Mouse (Mus musculus) stomach, postnatal 0 days (tissue): ENCODE measurements at regions not wholly inside any gene's neighbourhood (a gene's known extent, or its start where the extent isn't known, plus 50 kb on each side); places are given as distances from the start of the nearest gene placed in this dataset.
A peak's percentile ranks its signal among the peaks of the same experiment; 100 is the strongest.

Experiments
- ATAC-seq: fragments of 200-750 bp; cut with Nextera tagmentation; 2 replicates; pipeline ENCODE4 v1.8.0; 2017; ENCODE audit not compliant: low FRiP score, low TSS enrichment
- DNase-seq: peaks from one replicate; pipeline ENCODE4 v3.0.0-alpha.2; 2016; ENCODE audit warnings: low spot score
- H3K27ac ChIP-seq: fragments of 300-500 bp; sonication (generic); replicated peaks from 2 replicates; pipeline ENCODE4 v1.5.1; 2014; ENCODE audit warnings: mild to moderate bottlenecking, control low read depth
- H3K27me3 ChIP-seq: fragments of 300-500 bp; sonication (generic); 2 replicates; pipeline ENCODE4 v1.6.1; 2014; ENCODE audit warnings: low read length; ENCODE audit not compliant: control insufficient read depth, insufficient read depth
- H3K36me3 ChIP-seq: fragments of 300-500 bp; sonication (generic); 2 replicates; pipeline ENCODE4 v1.6.1; 2014; ENCODE audit warnings: low read length, mixed read lengths; ENCODE audit not compliant: control insufficient read depth, insufficient read depth
- H3K4me1 ChIP-seq: fragments of 300-500 bp; sonication (generic); replicated peaks from 2 replicates; pipeline ENCODE4 v1.6.1; 2014; ENCODE audit warnings: antibody characterized with exemption; ENCODE audit not compliant: control insufficient read depth, insufficient read depth
- H3K4me2 ChIP-seq: fragments of 300-500 bp; sonication (generic); replicated peaks from 2 replicates; pipeline ENCODE4 v1.6.1; 2014; ENCODE audit warnings: low read depth, mild to moderate bottlenecking, control low read depth, moderate library complexity
- H3K4me3 ChIP-seq: fragments of 300-500 bp; sonication (generic); 2 replicates; pipeline ENCODE4 v1.5.1; 2014; ENCODE audit warnings: low read depth, low read length, control low read depth
- H3K9ac ChIP-seq: fragments of 300-500 bp; sonication (generic); 2 replicates; pipeline ENCODE4 v1.6.1; 2014; ENCODE audit warnings: mild to moderate bottlenecking, low read length, control low read depth, mixed read lengths
- H3K9me3 ChIP-seq: fragments of 300-500 bp; sonication (generic); 2 replicates; pipeline ENCODE4 v1.6.1; 2016; ENCODE audit warnings: low read length; ENCODE audit not compliant: control insufficient read depth
- CTCF ChIP-seq: IDR thresholded peaks from 2 replicates; pipeline ENCODE4 v1.5.1; 2016; ENCODE audit warnings: antibody characterized with exemption, low read depth, mild to moderate bottlenecking, moderate library complexity
- EP300 ChIP-seq: optimal IDR thresholded peaks from 2 replicates; pipeline ENCODE3; 2016; ENCODE audit warnings: antibody characterized with exemption
- WGBS: fragments of 180-500 bp; shearing (Covaris S2); extraction: QIAGEN DNeasy Blood & Tissue Kit; methylation state at CpG from one replicate; pipeline ENCODE4 v1.1.7; 2014; 5-methylcytosine and 5-hydroxymethylcytosine counted together

GRCm38 (mm10) chr14:31945125-31945524 lies 83.7 kb upstream of the Galnt15 start:
- no peak overlapping the region for H3K4me2 ChIP-seq
- no peaks in the 10 kb centered on the region for H3K27me3 ChIP-seq
- no peaks in the 10 kb centered on the region for H3K9me3 ChIP-seq
- no peak overlapping the region for H3K9ac ChIP-seq
- TF ChIP-seq EP300, result no peak
- no peak for TF ChIP-seq CTCF
- H3K4me1 ChIP-seq, result no peaks in the 10 kb centered on the region
- H3K27ac ChIP-seq, result no peak overlapping the region
- no peak for ATAC-seq
- DNase-seq, result no peak
- H3K4me3 ChIP-seq, result no peak overlapping the region
- WGBS, result 44% methylated on average over 7 of the region's 7 CpGs
- H3K36me3 ChIP-seq, result no peaks in the 10 kb centered on the region

- Histone ChIP-seq H3K4me1 (no peaks in the 10 kb centered on the region), H3K27me3 (no peaks in the 10 kb centered on the region), H3K4me3 (no peak overlapping the region), H3K9ac (no peak overlapping the region), H3K4me2 (no peak overlapping the region), H3K27ac (no peak overlapping the region), H3K9me3 (no peaks in the 10 kb centered on the region), H3K36me3 (no peaks in the 10 kb centered on the region)
- ATAC-seq, result 0 out of 2 replicates have a peak, but pooled peaks have one; percentile 43
- DNase-seq, result no peak
- TF ChIP-seq EP300, result no peak
- no peak for TF ChIP-seq CTCF
- 36% methylated on average over 1 of the region's 1 CpGs for WGBS
Observed at GRCm38 (mm10) chr14:31946032-31946431, 82.8 kb upstream of the Galnt15 start.

- Histone ChIP-seq H3K27ac (no peak overlapping the region), H3K36me3 (no peaks in the 10 kb centered on the region), H3K27me3 (no peaks in the 10 kb centered on the region), H3K4me3 (no peak overlapping the region), H3K9me3 (no peaks in the 10 kb centered on the region), H3K9ac (no peak overlapping the region), H3K4me2 (no peak overlapping the region), H3K4me1 (no peaks in the 10 kb centered on the region)
- WGBS, result 38% methylated on average over 7 of the region's 7 CpGs
- no peak for ATAC-seq
- TF ChIP-seq EP300 (no peak), CTCF (no peak)
- no peak for DNase-seq
Observed at GRCm38 (mm10) chr14:31947246-31947645, 81.5 kb upstream of the Galnt15 start.

GRCm38 (mm10) chr14:31951894-31952293 lies 76.9 kb upstream of the Galnt15 start:
- no peak overlapping the region for H3K27ac ChIP-seq
- H3K9ac ChIP-seq, result no peak overlapping the region
- H3K9me3 ChIP-seq, result no peaks in the 10 kb centered on the region
- TF ChIP-seq EP300 (no peak), CTCF (no peak)
- no peaks in the 10 kb centered on the region for H3K4me1 ChIP-seq
- DNase-seq, result no peak
- no peak for ATAC-seq
- H3K4me3 ChIP-seq, result no peak overlapping the region
- WGBS, result 67% methylated on average over 3 of the region's 3 CpGs
- H3K4me2 ChIP-seq, result no peak overlapping the region
- H3K36me3 ChIP-seq, result no peaks in the 10 kb centered on the region
- no peaks in the 10 kb centered on the region for H3K27me3 ChIP-seq

DNA sequence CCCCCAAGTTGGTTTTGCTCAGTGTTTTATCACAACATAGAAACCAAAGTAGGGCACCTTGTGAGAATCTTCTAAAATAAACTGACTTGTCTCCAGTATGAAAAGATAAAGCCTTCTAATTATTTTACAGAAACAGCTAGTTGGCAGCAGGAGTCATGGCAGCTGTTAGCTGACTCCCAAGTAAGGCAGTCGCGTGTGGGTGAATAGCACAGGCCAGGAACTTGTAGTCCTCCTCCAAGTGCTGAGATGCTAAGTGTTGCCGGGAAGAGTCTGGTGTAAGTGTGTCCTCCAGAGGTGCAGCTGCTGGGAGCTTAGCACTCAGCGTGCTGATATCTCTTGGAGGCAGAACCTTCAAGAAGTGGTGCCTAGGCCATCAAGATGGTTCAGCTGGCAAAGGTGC lies 75.0 kb upstream of the Galnt15 start:
- Histone ChIP-seq H3K4me2 (no peak overlapping the region), H3K27ac (no peak overlapping the region), H3K9me3 (no peaks in the 10 kb centered on the region), H3K36me3 (no peaks in the 10 kb centered on the region), H3K27me3 (no peaks in the 10 kb centered on the region), H3K9ac (no peak overlapping the region), H3K4me1 (no peaks in the 10 kb centered on the region), H3K4me3 (no peak overlapping the region)
- DNase-seq (no peak), ATAC-seq (no peak)
- no peak for TF ChIP-seq CTCF
- no peak for TF ChIP-seq EP300
- 66% methylated on average over 4 of the region's 4 CpGs for WGBS

DNA sequence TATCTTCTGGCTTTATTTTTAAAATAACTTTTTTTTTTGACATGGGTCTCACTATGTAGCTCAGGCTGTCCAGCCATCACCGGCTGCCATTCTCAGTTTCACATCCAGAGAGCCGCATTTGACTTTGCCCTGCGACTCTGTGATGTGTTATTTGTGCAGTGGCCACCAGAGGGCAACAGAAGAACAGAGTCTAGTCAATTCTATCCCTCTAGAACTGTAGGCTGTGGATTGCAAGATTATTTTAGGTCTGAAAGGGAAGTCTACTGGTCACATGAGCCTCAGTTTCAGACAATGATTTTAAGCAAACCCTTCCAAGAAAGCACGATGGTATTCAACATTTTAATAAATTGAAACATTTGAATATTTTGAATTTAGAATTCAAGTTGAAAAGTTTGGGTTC lies 73.8 kb upstream of the Galnt15 start:
- WGBS, result 3% methylated on average over 4 of the region's 4 CpGs
- no peak for TF ChIP-seq EP300
- TF ChIP-seq CTCF, result peak; percentile 97
- no peaks in the 10 kb centered on the region for H3K4me1 ChIP-seq
- peak; percentile 74; the same call in 1 of the 2 replicates for ATAC-seq
- no peaks in the 10 kb centered on the region for H3K9me3 ChIP-seq
- no peak overlapping the region for H3K4me2 ChIP-seq
- H3K27me3 ChIP-seq, result no peaks in the 10 kb centered on the region
- no peaks in the 10 kb centered on the region for H3K36me3 ChIP-seq
- H3K27ac ChIP-seq, result no peak overlapping the region
- peak; percentile 80 for DNase-seq
- H3K9ac ChIP-seq, result no peak overlapping the region
- H3K4me3 ChIP-seq, result no peak overlapping the region
